Mouse (Mus musculus) mature B cell (primary cell): ENCODE measurements around the gene Phf6.
"Not testable (repeated sequence)": the region's sequence is repeated elsewhere in the genome, so short reads cannot be mapped to it uniquely, and the experiment has no call there.

Source experiments
- in situ Hi-C: fragments of 300-500 bp; cut with MboI; formaldehyde crosslinking; loops from 2 replicates; pipeline ENCODE4 v1.14.3; 2019

Phf6 gene

GRCm38 (mm10) chrX:52972129-52972528 lies 60.1 kb downstream of the Phf6 start:
- in situ Hi-C loops: no loop called here

GRCm38 (mm10) chrX:52972680-52973079 lies 60.6 kb downstream of the Phf6 start:
- in situ Hi-C loops: no loop called here

GRCm38 (mm10) chrX:52978576-52978975 lies 66.5 kb downstream of the Phf6 start:
- in situ Hi-C loops: no loop called here

GRCm38 (mm10) chrX:52981378-52981777 lies 69.3 kb downstream of the Phf6 start:
- in situ Hi-C loops: no loop called here

GRCm38 (mm10) chrX:52987905-52988783 lies 76.1 kb downstream of the Phf6 start, which contains the start of gene Hprt:
Gene Hprt, plus strand, starts transcription at chrX:52988137.
- in situ Hi-C loops: no loop called here

GRCm38 (mm10) chrX:52994726-52995125 lies 82.7 kb downstream of the Phf6 start:
- in situ Hi-C loops: not testable (repeated sequence)

- in situ Hi-C loops: loop anchor here (25.0 kb wide), 1 partner anchor 257 kb away; the partner anchor contains the start of genes Fam122b and Fam122c
Observed at GRCm38 (mm10) chrX:53004887-53005286, 92.8 kb downstream of the Phf6 start.

- in situ Hi-C loops: loop anchor here (25.0 kb wide), 1 partner anchor 256 kb away; the partner anchor contains the start of genes Fam122b and Fam122c
Observed at GRCm38 (mm10) chrX:53006062-53006461, 94.0 kb downstream of the Phf6 start.
